Mouse (Mus musculus) midbrain, embryonic 14.5 days (tissue): ENCODE data around the gene Rad51. TPM values are rescaled to one million over a fixed set of nuclear protein-coding genes. Genes with fewer than 3 reads are reported as not detected.

Source experiments
- ATAC-seq: fragments of 200-750 bp; cut with Nextera tagmentation; 2 replicates; pipeline ENCODE4 v1.8.0; 2017; ENCODE audit warnings: moderate number of reproducible peaks, moderate library complexity; ENCODE audit not compliant: low FRiP score, low TSS enrichment
- DNase-seq: peaks from one replicate; pipeline ENCODE4 v3.0.0-alpha.2; 2015
- H3K27ac ChIP-seq: fragments of 300-500 bp; sonication (generic); replicated peaks from 2 replicates; pipeline ENCODE4 v1.5.1; 2014; ENCODE audit warnings: mild to moderate bottlenecking, low read depth, low read length, moderate library complexity
- H3K27me3 ChIP-seq: fragments of 300-500 bp; sonication (generic); 2 replicates; pipeline ENCODE4 v1.6.1; 2014; ENCODE audit warnings: low read length, control low read depth, mixed read lengths; ENCODE audit not compliant: control insufficient read depth, insufficient read depth
- H3K36me3 ChIP-seq: fragments of 300-500 bp; sonication (generic); 2 replicates; pipeline ENCODE4 v1.6.1; 2014; ENCODE audit warnings: low read length, control low read depth; ENCODE audit not compliant: control insufficient read depth, insufficient read depth
- H3K4me1 ChIP-seq: fragments of 300-500 bp; sonication (generic); 2 replicates; pipeline ENCODE4 v1.6.1; 2014; ENCODE audit warnings: mild to moderate bottlenecking, antibody characterized with exemption, low read length, control low read depth; ENCODE audit not compliant: control insufficient read depth, insufficient read depth
- H3K4me2 ChIP-seq: fragments of 300-500 bp; sonication (generic); 2 replicates; pipeline ENCODE4 v1.6.1; 2014; ENCODE audit warnings: mild to moderate bottlenecking, low read length, moderate library complexity
- H3K4me3 ChIP-seq: fragments of 300-500 bp; sonication (generic); replicated peaks from 2 replicates; pipeline ENCODE4 v1.5.1; 2014; ENCODE audit warnings: low read depth, low read length
- H3K9ac ChIP-seq: fragments of 300-500 bp; sonication (generic); replicated peaks from 2 replicates; pipeline ENCODE4 v1.6.1; 2014; ENCODE audit warnings: mild to moderate bottlenecking, low read length, moderate library complexity
- H3K9me3 ChIP-seq: fragments of 300-500 bp; sonication (generic); 2 replicates; pipeline ENCODE4 v1.6.1; 2016; ENCODE audit warnings: low read length, control low read depth, mixed read lengths; ENCODE audit not compliant: control insufficient read depth
- WGBS: fragments of 180-500 bp; shearing (Covaris S2); extraction: QIAGEN DNeasy Blood & Tissue Kit; methylation state at CpG from one replicate; pipeline ENCODE4 v1.1.7; 2014; 5-methylcytosine and 5-hydroxymethylcytosine counted together
- polyA plus RNA-seq: library from polyadenylated mRNA; unstranded; fragments of >200 nt; fragmentation: Nextera tagmentation; extraction: Ambion mirVana; gene quantifications from 2 replicates; pipeline ENCODE4 v1.2.1, GENCODE M21; 2014

The Rad51 gene
- polyA plus RNA-seq, 1 experiment from 2014 or later: 12.2 TPM

GRCm38 (mm10) chr2:119177384-119177939 lies 64.9 kb downstream of the Rad51 start:
- H3K36me3 ChIP-seq: peaks cover 44% of the 10 kb centered on the region
- H3K4me1 ChIP-seq: 0 out of 2 replicates have a peak, but pooled peaks cover 6% of the 10 kb centered on the region
- ATAC-seq: no peak
- no peak overlapping the region for H3K4me2 ChIP-seq
- no peak overlapping the region for H3K27ac ChIP-seq
- no peak overlapping the region for H3K9ac ChIP-seq
- H3K4me3 ChIP-seq: no peak overlapping the region
- H3K9me3 ChIP-seq: no peaks in the 10 kb centered on the region
- DNase-seq: no peak
- H3K27me3 ChIP-seq: no peaks in the 10 kb centered on the region
- 91% methylated on average over 5 of the region's 5 CpGs for WGBS

GRCm38 (mm10) chr2:119182914-119183313 lies 70.3 kb downstream of the Rad51 start:
- Histone ChIP-seq H3K9me3 (no peaks in the 10 kb centered on the region), H3K36me3 (peaks cover 64% of the 10 kb centered on the region), H3K4me1 (no peaks in the 10 kb centered on the region), H3K9ac (no peak overlapping the region), H3K4me3 (no peak overlapping the region), H3K27ac (no peak overlapping the region), H3K27me3 (no peaks in the 10 kb centered on the region), H3K4me2 (no peak overlapping the region)
- WGBS: 82% methylated on average over 7 of the region's 7 CpGs
- no peak for DNase-seq
- ATAC-seq: no peak

GRCm38 (mm10) chr2:119189029-119189710 lies 76.6 kb downstream of the Rad51 start:
- Histone ChIP-seq H3K4me3 (peak overlapping the region; percentile 20; the same call in 1 of the 2 replicates), H3K4me2 (peak overlapping the region; percentile 53), H3K27me3 (no peaks in the 10 kb centered on the region), H3K9ac (no peak overlapping the region; the same call in 1 of the 2 replicates), H3K36me3 (peaks cover 17% of the 10 kb centered on the region), H3K27ac (no peak overlapping the region), H3K4me1 (0 out of 2 replicates have a peak, but pooled peaks cover 3% of the 10 kb centered on the region), H3K9me3 (no peaks in the 10 kb centered on the region)
- 9% methylated on average over 15 of the region's 15 CpGs for WGBS
- ATAC-seq (peak; percentile 76; the same call in 1 of the 2 replicates), DNase-seq (peak; percentile 90)

- DNase-seq: no peak
- Histone ChIP-seq H3K27ac (no peak overlapping the region), H3K36me3 (peaks cover 3% of the 10 kb centered on the region; the same call in 1 of the 2 replicates), H3K4me3 (no peak overlapping the region), H3K4me1 (0 out of 2 replicates have a peak, but pooled peaks cover 3% of the 10 kb centered on the region), H3K4me2 (no peak overlapping the region), H3K27me3 (no peaks in the 10 kb centered on the region), H3K9ac (no peak overlapping the region), H3K9me3 (no peaks in the 10 kb centered on the region)
- ATAC-seq: no peak
- WGBS: 87% methylated on average over 5 of the region's 5 CpGs
Measured at GRCm38 (mm10) chr2:119190969-119191368, 78.4 kb downstream of the Rad51 start.

DNA sequence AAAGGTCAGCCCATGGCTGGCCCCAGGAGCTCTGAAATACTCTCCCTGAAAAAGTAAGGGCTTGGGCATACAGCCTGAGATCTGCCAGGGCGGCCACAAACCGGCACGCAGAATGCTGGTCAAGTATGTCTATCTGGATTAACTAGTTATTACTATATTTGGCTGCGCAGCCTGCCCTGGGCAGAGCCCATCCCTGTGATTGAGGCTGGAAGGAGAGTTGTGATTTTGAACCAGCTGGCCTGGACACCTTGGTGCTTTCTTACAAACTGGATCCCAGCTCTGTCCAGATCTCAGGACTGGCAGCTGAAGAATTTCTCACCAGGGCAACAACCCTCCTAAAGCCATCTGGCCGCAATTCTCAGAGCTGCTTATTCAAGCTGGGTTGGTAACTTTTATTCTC lies 81.5 kb downstream of the Rad51 start:
- WGBS: 87% methylated on average over 5 of the region's 5 CpGs
- Histone ChIP-seq H3K4me2 (no peak overlapping the region), H3K4me1 (0 out of 2 replicates have a peak, but pooled peaks cover 2% of the 10 kb centered on the region), H3K27me3 (no peaks in the 10 kb centered on the region), H3K27ac (no peak overlapping the region), H3K9me3 (no peaks in the 10 kb centered on the region), H3K9ac (no peak overlapping the region), H3K36me3 (no peaks in the 10 kb centered on the region), H3K4me3 (no peak overlapping the region)
- no peak for ATAC-seq
- DNase-seq: no peak

- Histone ChIP-seq H3K4me3 (no peak overlapping the region), H3K9me3 (no peaks in the 10 kb centered on the region), H3K4me1 (no peaks in the 10 kb centered on the region), H3K27ac (no peak overlapping the region), H3K9ac (no peak overlapping the region), H3K4me2 (no peak overlapping the region), H3K27me3 (no peaks in the 10 kb centered on the region), H3K36me3 (no peaks in the 10 kb centered on the region)
- DNase-seq: no peak
- ATAC-seq: no peak
- 42% methylated on average over 4 of the region's 4 CpGs for WGBS
Measured at GRCm38 (mm10) chr2:119196316-119197108, 83.9 kb downstream of the Rad51 start.

Other genes with a start within 250 kb of the Rad51 start
- 2.0 and 5.2 TPM in 2 replicates for gene Bahd1, start 212.4 kb upstream of the Rad51 start, polyA plus RNA-seq
- gene Chst14, start 186.3 kb upstream of the Rad51 start, polyA plus RNA-seq: 3.0 and 7.1 TPM in 2 replicates
- 37.0 and 40.6 TPM in 2 replicates for gene Ccdc32, start 83.4 kb upstream of the Rad51 start, polyA plus RNA-seq
- gene Rpusd2, start 78.0 kb upstream of the Rad51 start, polyA plus RNA-seq: 4.5 and 5.0 TPM in 2 replicates
- 7.1 and 11.4 TPM in 2 replicates for gene Knl1, start 65.7 kb upstream of the Rad51 start, polyA plus RNA-seq
- gene Rmdn3, start 44.2 kb downstream of the Rad51 start, polyA plus RNA-seq: 43.8 and 45.7 TPM in 2 replicates
- 7.4 and 8.6 TPM in 2 replicates for gene Gchfr, start 55.0 kb downstream of the Rad51 start, polyA plus RNA-seq
- gene Gm14137, start 61.7 kb downstream of the Rad51 start, polyA plus RNA-seq: 0.43 and 0.90 TPM in 2 replicates
- gene Zfyve19, start 95.8 kb downstream of the Rad51 start, polyA plus RNA-seq: 57.3 and 58.7 TPM in 2 replicates
- 21.8 and 27.8 TPM in 2 replicates for gene Dnajc17, start 96.0 kb downstream of the Rad51 start, polyA plus RNA-seq
- gene Ppp1r14d, start 117.1 kb downstream of the Rad51 start, polyA plus RNA-seq: not detected in 2 replicates
- 0.26 and 0.74 TPM in 2 replicates for gene Spint1, start 124.6 kb downstream of the Rad51 start, polyA plus RNA-seq
- gene Rhov, start 158.5 kb downstream of the Rad51 start, polyA plus RNA-seq: 19.9 and 27.1 TPM in 2 replicates
- 19.3 and 22.6 TPM in 2 replicates for gene Vps18, start 175.9 kb downstream of the Rad51 start, polyA plus RNA-seq
- gene Dll4, start 213.0 kb downstream of the Rad51 start, polyA plus RNA-seq: 4.0 and 4.4 TPM in 2 replicates
- 5.0 and 8.4 TPM in 2 replicates for gene Chac1, start 238.4 kb downstream of the Rad51 start, polyA plus RNA-seq